Mouse (Mus musculus) kidney, embryonic 16.5 days (tissue): ENCODE data around the gene Clec16a. TPM values are rescaled to one million over a fixed set of nuclear protein-coding genes. Genes with fewer than 3 reads are reported as not detected.
A peak's percentile ranks its signal among the peaks of the same experiment; 100 is the strongest.

Experiments used
- ATAC-seq: fragments of 200-750 bp; cut with Nextera tagmentation; 2 replicates; pipeline ENCODE4 v1.8.0; 2017; ENCODE audit warnings: moderate TSS enrichment; ENCODE audit not compliant: low FRiP score, low TSS enrichment
- H3K27ac ChIP-seq: fragments of 300-500 bp; sonication (generic); 2 replicates; pipeline ENCODE4 v1.5.1; 2014; ENCODE audit warnings: low read length
- H3K27me3 ChIP-seq: fragments of 300-500 bp; sonication (generic); 2 replicates; pipeline ENCODE4 v1.6.1; 2014; ENCODE audit warnings: low read length, control low read depth, mixed read lengths; ENCODE audit not compliant: insufficient read depth
- H3K36me3 ChIP-seq: fragments of 300-500 bp; sonication (generic); 2 replicates; pipeline ENCODE4 v1.6.1; 2014; ENCODE audit warnings: low read length, control low read depth, mixed read lengths; ENCODE audit not compliant: insufficient read depth
- H3K4me1 ChIP-seq: fragments of 300-500 bp; sonication (generic); 2 replicates; pipeline ENCODE4 v1.6.1; 2014; ENCODE audit warnings: low read length, control low read depth, mixed read lengths; ENCODE audit not compliant: insufficient read depth
- H3K4me2 ChIP-seq: fragments of 300-500 bp; sonication (generic); replicated peaks from 2 replicates; pipeline ENCODE4 v1.6.1; 2014; ENCODE audit warnings: low read depth, low read length
- H3K4me3 ChIP-seq: fragments of 300-500 bp; sonication (generic); 2 replicates; pipeline ENCODE4 v1.5.1; 2014; ENCODE audit warnings: mild to moderate bottlenecking, low read length
- H3K9ac ChIP-seq: fragments of 300-500 bp; sonication (generic); replicated peaks from 2 replicates; pipeline ENCODE4 v1.6.1; 2014; ENCODE audit warnings: low read length
- H3K9me3 ChIP-seq: fragments of 300-500 bp; sonication (generic); 2 replicates; pipeline ENCODE4 v1.6.1; 2016; ENCODE audit warnings: low read length, control low read depth
- WGBS: fragments of 180-500 bp; shearing (Covaris S2); extraction: QIAGEN DNeasy Blood & Tissue Kit; methylation state at CpG from one replicate; pipeline ENCODE4 v1.1.7; 2014; 5-methylcytosine and 5-hydroxymethylcytosine counted together
- polyA plus RNA-seq: library from polyadenylated mRNA; unstranded; fragments of >200 nt; fragmentation: Nextera tagmentation; extraction: Ambion mirVana; gene quantifications from 2 replicates; pipeline ENCODE4 v1.2.1, GENCODE M21; 2015

The Clec16a gene
- polyA plus RNA-seq, 1 experiment from 2014 or later: 32.1 TPM

- no peak for ATAC-seq
- Histone ChIP-seq H3K9me3 (no peaks in the 10 kb centered on the region), H3K4me1 (peaks cover 11% of the 10 kb centered on the region), H3K27me3 (no peaks in the 10 kb centered on the region), H3K4me2 (no peak overlapping the region), H3K4me3 (no peak overlapping the region), H3K27ac (no peak overlapping the region), H3K36me3 (no peaks in the 10 kb centered on the region), H3K9ac (no peak overlapping the region)
- 93% methylated on average over 2 of the region's 2 CpGs for WGBS
Observed at GRCm38 (mm10) chr16:10715632-10716031, 170.5 kb downstream of the Clec16a start.

GRCm38 (mm10) chr16:10716696-10717095 lies 171.6 kb downstream of the Clec16a start:
- no peak overlapping the region for H3K4me2 ChIP-seq
- H3K27ac ChIP-seq: no peak overlapping the region
- H3K4me3 ChIP-seq: no peak overlapping the region
- H3K9ac ChIP-seq: no peak overlapping the region
- H3K9me3 ChIP-seq: no peaks in the 10 kb centered on the region
- no peak for ATAC-seq
- 61% methylated on average over 2 of the region's 2 CpGs for WGBS
- no peaks in the 10 kb centered on the region for H3K27me3 ChIP-seq
- no peaks in the 10 kb centered on the region for H3K36me3 ChIP-seq
- peaks cover 11% of the 10 kb centered on the region for H3K4me1 ChIP-seq

- Histone ChIP-seq H3K9ac (no peak overlapping the region), H3K27ac (no peak overlapping the region), H3K36me3 (no peaks in the 10 kb centered on the region), H3K4me2 (no peak overlapping the region), H3K9me3 (no peaks in the 10 kb centered on the region), H3K4me3 (no peak overlapping the region), H3K4me1 (no peaks in the 10 kb centered on the region), H3K27me3 (no peaks in the 10 kb centered on the region)
- WGBS: 64% methylated on average over 6 of the region's 6 CpGs
- ATAC-seq: no peak
Observed at GRCm38 (mm10) chr16:10719971-10720370, 174.8 kb downstream of the Clec16a start.

- ATAC-seq: no peak
Observed at GRCm38 (mm10) chr16:10722882-10723544, 177.9 kb downstream of the Clec16a start.

GRCm38 (mm10) chr16:10723816-10724647 lies 178.9 kb downstream of the Clec16a start:
- H3K36me3 ChIP-seq: no peaks in the 10 kb centered on the region
- H3K9me3 ChIP-seq: no peaks in the 10 kb centered on the region
- peaks cover 9% of the 10 kb centered on the region; the same call in 1 of the 2 replicates for H3K4me1 ChIP-seq
- H3K27me3 ChIP-seq: no peaks in the 10 kb centered on the region
- no peak overlapping the region for H3K9ac ChIP-seq
- no peak overlapping the region for H3K4me3 ChIP-seq
- 71% methylated on average over 5 of the region's 5 CpGs for WGBS
- no peak for ATAC-seq
- H3K27ac ChIP-seq: no peak overlapping the region
- no peak overlapping the region for H3K4me2 ChIP-seq

More at GRCm38 (mm10) chr16:10722882-10723544, 177.9 kb downstream of the Clec16a start:
- Histone ChIP-seq H3K4me3 (no peak overlapping the region), H3K9me3 (no peaks in the 10 kb centered on the region), H3K4me1 (0 out of 2 replicates have a peak, but pooled peaks cover 6% of the 10 kb centered on the region), H3K27ac (no peak overlapping the region), H3K9ac (no peak overlapping the region), H3K27me3 (no peaks in the 10 kb centered on the region), H3K4me2 (no peak overlapping the region), H3K36me3 (no peaks in the 10 kb centered on the region)
- 63% methylated on average over 1 of the region's 1 CpGs for WGBS

GRCm38 (mm10) chr16:10725156-10725555 lies 180.0 kb downstream of the Clec16a start:
- 59% methylated on average over 2 of the region's 2 CpGs for WGBS

GRCm38 (mm10) chr16:10727630-10728029 lies 182.5 kb downstream of the Clec16a start:
- H3K27ac ChIP-seq: no peak overlapping the region
- no peaks in the 10 kb centered on the region for H3K27me3 ChIP-seq
- H3K4me3 ChIP-seq: no peak overlapping the region
- no peak for ATAC-seq
- H3K4me2 ChIP-seq: no peak overlapping the region
- peaks cover 9% of the 10 kb centered on the region; the same call in 1 of the 2 replicates for H3K4me1 ChIP-seq
- 61% methylated on average over 4 of the region's 4 CpGs for WGBS
- H3K36me3 ChIP-seq: no peaks in the 10 kb centered on the region
- H3K9me3 ChIP-seq: no peaks in the 10 kb centered on the region
- no peak overlapping the region for H3K9ac ChIP-seq

More at GRCm38 (mm10) chr16:10725156-10725555, 180.0 kb downstream of the Clec16a start:
- ATAC-seq: no peak
- no peaks in the 10 kb centered on the region for H3K36me3 ChIP-seq
- peaks cover 9% of the 10 kb centered on the region; the same call in 1 of the 2 replicates for H3K4me1 ChIP-seq
- no peak overlapping the region for H3K9ac ChIP-seq
- H3K27me3 ChIP-seq: no peaks in the 10 kb centered on the region
- H3K27ac ChIP-seq: no peak overlapping the region
- no peak overlapping the region for H3K4me2 ChIP-seq
- no peak overlapping the region for H3K4me3 ChIP-seq
- H3K9me3 ChIP-seq: no peaks in the 10 kb centered on the region

- H3K4me2 ChIP-seq: no peak overlapping the region
- peaks cover 9% of the 10 kb centered on the region; the same call in 1 of the 2 replicates for H3K4me1 ChIP-seq
- H3K9me3 ChIP-seq: no peaks in the 10 kb centered on the region
- no peak overlapping the region for H3K4me3 ChIP-seq
- no peak for ATAC-seq
- no peak overlapping the region for H3K27ac ChIP-seq
- no peaks in the 10 kb centered on the region for H3K36me3 ChIP-seq
- no peaks in the 10 kb centered on the region for H3K27me3 ChIP-seq
- no peak overlapping the region for H3K9ac ChIP-seq
- 34% methylated on average over 3 of the region's 3 CpGs for WGBS
Observed at GRCm38 (mm10) chr16:10728886-10729285, 183.7 kb downstream of the Clec16a start.

- Histone ChIP-seq H3K27me3 (no peaks in the 10 kb centered on the region), H3K27ac (no peak overlapping the region), H3K9me3 (no peaks in the 10 kb centered on the region), H3K36me3 (no peaks in the 10 kb centered on the region), H3K4me1 (peaks cover 9% of the 10 kb centered on the region; the same call in 1 of the 2 replicates), H3K4me3 (no peak overlapping the region), H3K4me2 (no peak overlapping the region), H3K9ac (no peak overlapping the region)
- 82% methylated on average over 4 of the region's 4 CpGs for WGBS
- ATAC-seq: no peak
Observed at GRCm38 (mm10) chr16:10730941-10731340, 185.8 kb downstream of the Clec16a start.

- Histone ChIP-seq H3K9me3 (no peaks in the 10 kb centered on the region), H3K4me2 (no peak overlapping the region), H3K27me3 (no peaks in the 10 kb centered on the region), H3K4me3 (no peak overlapping the region), H3K9ac (no peak overlapping the region), H3K27ac (no peak overlapping the region), H3K4me1 (peaks cover 9% of the 10 kb centered on the region; the same call in 1 of the 2 replicates), H3K36me3 (no peaks in the 10 kb centered on the region)
- WGBS: 74% methylated on average over 4 of the region's 4 CpGs
- ATAC-seq: 0 out of 2 replicates have a peak, but pooled peaks have one; percentile 12
Observed at GRCm38 (mm10) chr16:10731785-10732184, 186.6 kb downstream of the Clec16a start.
